Mouse (Mus musculus): ENCODE measurements around the gene Tent4b. TPM values are rescaled to one million over a fixed set of nuclear protein-coding genes. Genes with fewer than 3 reads are reported as not detected.

Tent4b gene
- total RNA-seq, 1 experiment = 37.0 TPM

GRCm38 (mm10) chr8:88301589-88302437, 102.8 kb downstream of the Tent4b start:
- Histone ChIP-seq H3K4me3 (ENCODE audit: insufficient read depth in 1 of 2, low read depth in 1 of 2, low read length in 2 of 2, poor library complexity in 1 of 2, severe bottlenecking in 1 of 2) (no peak overlapping the region), H3K36me3 (ENCODE audit: control insufficient read depth, insufficient read depth, low read length, poor library complexity, severe bottlenecking) (no peaks in the 10 kb centered on the region), H3K9ac (ENCODE audit: insufficient read depth, low read depth, low read length, poor library complexity, severe bottlenecking) (no peak overlapping the region), H3K4me1 (ENCODE audit: control insufficient read depth in 2 of 2, insufficient read depth in 2 of 2, low read length in 2 of 2, poor library complexity in 1 of 2) (no peaks in the 10 kb centered on the region), H3K27ac (ENCODE audit: insufficient read depth, low read depth, low read length, poor library complexity, severe bottlenecking) (no peak overlapping the region), H3K9me3 (ENCODE audit: control insufficient read depth, insufficient read depth, low read depth, low read length) (no peaks in the 10 kb centered on the region)
- in situ Hi-C loops (cut with MboI; ENCODE audit: low sequenced_read_pairs in 2 of 2, unreplicated experiment in 2 of 2) = no loop called here
- no peak for DNase-seq (ENCODE audit: low read depth, low spot score)
- no peak for TF ChIP-seq HCFC1 (IDR thresholded peaks at IDR 0.05; ENCODE audit: borderline replicate concordance, insufficient read depth, low read length)
- no peak for TF ChIP-seq ZC3H11A (IDR thresholded peaks at IDR 0.05; ENCODE audit: borderline replicate concordance, low read depth, low read length)
- no peak for TF ChIP-seq MAFK (IDR thresholded peaks at IDR 0.05; ENCODE audit: insufficient read depth, low read depth, low read length)
- TF ChIP-seq ZNF384 (IDR thresholded peaks at IDR 0.05; ENCODE audit: low read depth, low read length) = no peak
- no peak for TF ChIP-seq CHD2 (IDR thresholded peaks at IDR 0.05; ENCODE audit: low read depth, low read length)

- in situ Hi-C loops (cut with MboI; ENCODE audit: low sequenced_read_pairs in 2 of 2, unreplicated experiment in 2 of 2) = no loop called here
- Histone ChIP-seq H3K36me3 (ENCODE audit: control insufficient read depth, insufficient read depth, low read length, poor library complexity, severe bottlenecking) (no peaks in the 10 kb centered on the region), H3K9me3 (ENCODE audit: control insufficient read depth, insufficient read depth, low read depth, low read length) (no peaks in the 10 kb centered on the region), H3K27ac (ENCODE audit: insufficient read depth, low read depth, low read length, poor library complexity, severe bottlenecking) (no peak overlapping the region), H3K4me3 (ENCODE audit: insufficient read depth in 1 of 2, low read depth in 1 of 2, low read length in 2 of 2, poor library complexity in 1 of 2, severe bottlenecking in 1 of 2) (no peak overlapping the region), H3K9ac (ENCODE audit: insufficient read depth, low read depth, low read length, poor library complexity, severe bottlenecking) (no peak overlapping the region), H3K4me1 (ENCODE audit: control insufficient read depth in 2 of 2, insufficient read depth in 2 of 2, low read length in 2 of 2, poor library complexity in 1 of 2) (no peaks in the 10 kb centered on the region)
- no peak for DNase-seq (ENCODE audit: low read depth, low spot score)
- no peak for TF ChIP-seq HCFC1 (IDR thresholded peaks at IDR 0.05; ENCODE audit: borderline replicate concordance, insufficient read depth, low read length)
- TF ChIP-seq CHD2 (IDR thresholded peaks at IDR 0.05; ENCODE audit: low read depth, low read length) = no peak
- no peak for TF ChIP-seq ZNF384 (IDR thresholded peaks at IDR 0.05; ENCODE audit: low read depth, low read length)
- TF ChIP-seq ZC3H11A (IDR thresholded peaks at IDR 0.05; ENCODE audit: borderline replicate concordance, low read depth, low read length) = no peak
- TF ChIP-seq MAFK (IDR thresholded peaks at IDR 0.05; ENCODE audit: insufficient read depth, low read depth, low read length) = no peak
These were observed 106.8 kb downstream of the Tent4b start for GRCm38 (mm10) chr8:88305814-88306213.

- H3K4me1 ChIP-seq (ENCODE audit: control insufficient read depth in 2 of 2, insufficient read depth in 2 of 2, low read length in 2 of 2, poor library complexity in 1 of 2) = no peaks in the 10 kb centered on the region
- no peak for DNase-seq (ENCODE audit: low read depth, low spot score)
- H3K9me3 ChIP-seq (ENCODE audit: control insufficient read depth, insufficient read depth, low read depth, low read length) = no peaks in the 10 kb centered on the region
- no peak overlapping the region for H3K9ac ChIP-seq (ENCODE audit: insufficient read depth, low read depth, low read length, poor library complexity, severe bottlenecking)
- no peak for TF ChIP-seq CHD2 (IDR thresholded peaks at IDR 0.05; ENCODE audit: low read depth, low read length)
- no peak for TF ChIP-seq ZNF384 (IDR thresholded peaks at IDR 0.05; ENCODE audit: low read depth, low read length)
- no peak for TF ChIP-seq MAFK (IDR thresholded peaks at IDR 0.05; ENCODE audit: insufficient read depth, low read depth, low read length)
- TF ChIP-seq ZC3H11A (IDR thresholded peaks at IDR 0.05; ENCODE audit: borderline replicate concordance, low read depth, low read length) = no peak; the same call in 1 of the 2 replicates
- TF ChIP-seq HCFC1 (IDR thresholded peaks at IDR 0.05; ENCODE audit: borderline replicate concordance, insufficient read depth, low read length) = no peak
- no peaks in the 10 kb centered on the region for H3K36me3 ChIP-seq (ENCODE audit: control insufficient read depth, insufficient read depth, low read length, poor library complexity, severe bottlenecking)
- in situ Hi-C loops (cut with MboI; ENCODE audit: low sequenced_read_pairs in 2 of 2, unreplicated experiment in 2 of 2) = no loop called here
- no peak overlapping the region for H3K4me3 ChIP-seq (ENCODE audit: insufficient read depth in 1 of 2, low read depth in 1 of 2, low read length in 2 of 2, poor library complexity in 1 of 2, severe bottlenecking in 1 of 2)
- H3K27ac ChIP-seq (ENCODE audit: insufficient read depth, low read depth, low read length, poor library complexity, severe bottlenecking) = no peak overlapping the region
These were observed 107.5 kb downstream of the Tent4b start for GRCm38 (mm10) chr8:88306511-88306910.

GRCm38 (mm10) chr8:88307736-88308135, 108.7 kb downstream of the Tent4b start:
- Histone ChIP-seq H3K9me3 (ENCODE audit: control insufficient read depth, insufficient read depth, low read depth, low read length) (no peaks in the 10 kb centered on the region), H3K27ac (ENCODE audit: insufficient read depth, low read depth, low read length, poor library complexity, severe bottlenecking) (no peak overlapping the region), H3K36me3 (ENCODE audit: control insufficient read depth, insufficient read depth, low read length, poor library complexity, severe bottlenecking) (no peaks in the 10 kb centered on the region), H3K4me1 (ENCODE audit: control insufficient read depth in 2 of 2, insufficient read depth in 2 of 2, low read length in 2 of 2, poor library complexity in 1 of 2) (no peaks in the 10 kb centered on the region), H3K9ac (ENCODE audit: insufficient read depth, low read depth, low read length, poor library complexity, severe bottlenecking) (no peak overlapping the region), H3K4me3 (ENCODE audit: insufficient read depth in 1 of 2, low read depth in 1 of 2, low read length in 2 of 2, poor library complexity in 1 of 2, severe bottlenecking in 1 of 2) (no peak overlapping the region)
- DNase-seq (ENCODE audit: low read depth, low spot score) = no peak
- TF ChIP-seq ZNF384 (IDR thresholded peaks at IDR 0.05; ENCODE audit: low read depth, low read length) (no peak), HCFC1 (IDR thresholded peaks at IDR 0.05; ENCODE audit: borderline replicate concordance, insufficient read depth, low read length) (no peak), ZC3H11A (IDR thresholded peaks at IDR 0.05; ENCODE audit: borderline replicate concordance, low read depth, low read length) (no peak), CHD2 (IDR thresholded peaks at IDR 0.05; ENCODE audit: low read depth, low read length) (no peak), MAFK (IDR thresholded peaks at IDR 0.05; ENCODE audit: insufficient read depth, low read depth, low read length) (no peak)
- in situ Hi-C loops (cut with MboI; ENCODE audit: low sequenced_read_pairs in 2 of 2, unreplicated experiment in 2 of 2) = no loop called here

Other genes starting within 250 kb of the Tent4b start
- gene Zfp423, start 239.6 kb upstream of the Tent4b start, total RNA-seq (2012; rRNA removed) = 21.4 and 23.2 TPM in 2 replicates
- gene Cnep1r1, start 80.4 kb upstream of the Tent4b start, total RNA-seq (2012; rRNA removed) = 22.3 and 23.7 TPM in 2 replicates
- 41.1 and 55.5 TPM in 2 replicates for gene Heatr3, start 61.4 kb upstream of the Tent4b start, total RNA-seq (2012; rRNA removed)
- gene Adcy7, start 73.2 kb downstream of the Tent4b start, total RNA-seq (2012; rRNA removed) = 3.8 and 4.2 TPM in 2 replicates
- gene Brd7, start 163.0 kb downstream of the Tent4b start, total RNA-seq (2012; rRNA removed) = 33.1 and 45.5 TPM in 2 replicates

Data from ES-E14 (cell line).